Mouse (Mus musculus): ENCODE results near the gene Hic1. TPM values are rescaled to one million over a fixed set of nuclear protein-coding genes. Genes with fewer than 3 reads are reported as not detected.

The Hic1 gene
- polyA plus RNA-seq, 1 experiment from 2014 or later = 4.8 TPM

GRCm38 (mm10) chr11:75164051-75164450, 5.3 kb downstream of the Hic1 start:
- WGBS = 78% methylated on average over 2 of the region's 2 CpGs

GRCm38 (mm10) chr11:75163379-75163778, 5.9 kb downstream of the Hic1 start:
- H3K9me3 ChIP-seq = no peaks in the 10 kb centered on the region
- no peak overlapping the region for H3K27ac ChIP-seq (replicated peaks)
- H3K27me3 ChIP-seq = peaks cover 59% of the 10 kb centered on the region
- no peak overlapping the region for H3K9ac ChIP-seq (replicated peaks)
- H3K36me3 ChIP-seq = peaks cover 50% of the 10 kb centered on the region
- WGBS = 93% methylated on average over 6 of the region's 6 CpGs
- ATAC-seq (ENCODE audit: low FRiP score, low read depth) = no peak
- H3K4me3 ChIP-seq = no peak overlapping the region
- H3K4me1 ChIP-seq = peaks cover 30% of the 10 kb centered on the region
- no peak overlapping the region for H3K4me2 ChIP-seq (replicated peaks)

More at GRCm38 (mm10) chr11:75164051-75164450, 5.3 kb downstream of the Hic1 start:
- H3K27ac ChIP-seq (replicated peaks) = no peak overlapping the region
- H3K4me2 ChIP-seq (replicated peaks) = no peak overlapping the region
- no peak overlapping the region for H3K4me3 ChIP-seq
- no peak overlapping the region for H3K9ac ChIP-seq (replicated peaks)
- peaks cover 66% of the 10 kb centered on the region for H3K27me3 ChIP-seq
- ATAC-seq (ENCODE audit: low FRiP score, low read depth) = no peak
- H3K9me3 ChIP-seq = no peaks in the 10 kb centered on the region
- H3K36me3 ChIP-seq = peaks cover 43% of the 10 kb centered on the region
- peaks cover 37% of the 10 kb centered on the region for H3K4me1 ChIP-seq

GRCm38 (mm10) chr11:75162591-75163080, 6.7 kb downstream of the Hic1 start:
- no peak overlapping the region for H3K9ac ChIP-seq (replicated peaks)
- WGBS = 90% methylated on average over 12 of the region's 12 CpGs
- ATAC-seq (ENCODE audit: low FRiP score, low read depth) = no peak
- H3K4me2 ChIP-seq (replicated peaks) = no peak overlapping the region
- H3K27me3 ChIP-seq = peaks cover 52% of the 10 kb centered on the region
- peaks cover 23% of the 10 kb centered on the region for H3K4me1 ChIP-seq
- H3K36me3 ChIP-seq = peaks cover 54% of the 10 kb centered on the region
- H3K27ac ChIP-seq (replicated peaks) = no peak overlapping the region
- no peak overlapping the region for H3K4me3 ChIP-seq
- H3K9me3 ChIP-seq = no peaks in the 10 kb centered on the region

GRCm38 (mm10) chr11:75161417-75162008, 7.8 kb downstream of the Hic1 start:
- ATAC-seq (ENCODE audit: low FRiP score, low read depth) = no peak
- Histone ChIP-seq H3K27ac (replicated peaks) (no peak overlapping the region), H3K4me3 (no peak overlapping the region), H3K27me3 (peaks cover 40% of the 10 kb centered on the region), H3K9me3 (no peaks in the 10 kb centered on the region), H3K4me2 (replicated peaks) (no peak overlapping the region), H3K4me1 (peaks cover 12% of the 10 kb centered on the region), H3K9ac (replicated peaks) (no peak overlapping the region), H3K36me3 (peaks cover 54% of the 10 kb centered on the region)
- WGBS = 95% methylated on average over 4 of the region's 4 CpGs

GRCm38 (mm10) chr11:75160954-75161353, 8.4 kb downstream of the Hic1 start:
- no peak for ATAC-seq (ENCODE audit: low FRiP score, low read depth)
- H3K27ac ChIP-seq (replicated peaks) = no peak overlapping the region
- peaks cover 6% of the 10 kb centered on the region for H3K4me1 ChIP-seq
- no peak overlapping the region for H3K9ac ChIP-seq (replicated peaks)
- peaks cover 35% of the 10 kb centered on the region for H3K27me3 ChIP-seq
- no peak overlapping the region for H3K4me3 ChIP-seq
- 79% methylated on average over 7 of the region's 7 CpGs for WGBS
- H3K9me3 ChIP-seq = no peaks in the 10 kb centered on the region
- peaks cover 54% of the 10 kb centered on the region for H3K36me3 ChIP-seq
- no peak overlapping the region for H3K4me2 ChIP-seq (replicated peaks)

- H3K9me3 ChIP-seq = no peaks in the 10 kb centered on the region
- H3K4me3 ChIP-seq = no peak overlapping the region
- no peak for ATAC-seq (ENCODE audit: low FRiP score, low read depth)
- no peak overlapping the region for H3K9ac ChIP-seq (replicated peaks)
- no peaks in the 10 kb centered on the region for H3K4me1 ChIP-seq
- no peak overlapping the region for H3K27ac ChIP-seq (replicated peaks)
- H3K27me3 ChIP-seq = peaks cover 21% of the 10 kb centered on the region
- WGBS = 63% methylated on average over 2 of the region's 2 CpGs
- H3K4me2 ChIP-seq (replicated peaks) = no peak overlapping the region
- H3K36me3 ChIP-seq = peaks cover 54% of the 10 kb centered on the region
Measured at GRCm38 (mm10) chr11:75159564-75159963, 9.8 kb downstream of the Hic1 start.

GRCm38 (mm10) chr11:75158432-75158831, 10.9 kb downstream of the Hic1 start:
- Histone ChIP-seq H3K36me3 (peaks cover 52% of the 10 kb centered on the region), H3K4me2 (replicated peaks) (no peak overlapping the region), H3K9ac (replicated peaks) (no peak overlapping the region), H3K9me3 (no peaks in the 10 kb centered on the region), H3K4me1 (no peaks in the 10 kb centered on the region), H3K27ac (replicated peaks) (no peak overlapping the region), H3K27me3 (peaks cover 10% of the 10 kb centered on the region), H3K4me3 (no peak overlapping the region)
- 94% methylated on average over 14 of the region's 14 CpGs for WGBS
- no peak for ATAC-seq (ENCODE audit: low FRiP score, low read depth)

GRCm38 (mm10) chr11:75157901-75158300, 11.4 kb downstream of the Hic1 start:
- Histone ChIP-seq H3K27me3 (peaks cover 4% of the 10 kb centered on the region), H3K4me2 (replicated peaks) (no peak overlapping the region), H3K27ac (replicated peaks) (no peak overlapping the region), H3K4me3 (no peak overlapping the region), H3K9ac (replicated peaks) (no peak overlapping the region), H3K9me3 (no peaks in the 10 kb centered on the region), H3K4me1 (no peaks in the 10 kb centered on the region), H3K36me3 (peaks cover 46% of the 10 kb centered on the region)
- 56% methylated on average over 2 of the region's 2 CpGs for WGBS
- no peak for ATAC-seq (ENCODE audit: low FRiP score, low read depth)

GRCm38 (mm10) chr11:75157037-75157436, 12.3 kb downstream of the Hic1 start:
- H3K27ac ChIP-seq (replicated peaks) = no peak overlapping the region

GRCm38 (mm10) chr11:75156416-75156815, 12.9 kb downstream of the Hic1 start:
- no peaks in the 10 kb centered on the region for H3K9me3 ChIP-seq
- 77% methylated on average over 5 of the region's 5 CpGs for WGBS
- H3K4me3 ChIP-seq = no peak overlapping the region
- no peak overlapping the region for H3K27ac ChIP-seq (replicated peaks)
- H3K36me3 ChIP-seq = peaks cover 31% of the 10 kb centered on the region
- no peak overlapping the region for H3K9ac ChIP-seq (replicated peaks)
- H3K4me2 ChIP-seq (replicated peaks) = no peak overlapping the region
- no peak for ATAC-seq (ENCODE audit: low FRiP score, low read depth)
- no peaks in the 10 kb centered on the region for H3K4me1 ChIP-seq
- H3K27me3 ChIP-seq = no peaks in the 10 kb centered on the region

More at GRCm38 (mm10) chr11:75157037-75157436, 12.3 kb downstream of the Hic1 start:
- WGBS = 79% methylated on average over 4 of the region's 4 CpGs
- ATAC-seq (ENCODE audit: low FRiP score, low read depth) = no peak
- Histone ChIP-seq H3K4me3 (no peak overlapping the region), H3K27me3 (no peaks in the 10 kb centered on the region), H3K4me2 (replicated peaks) (no peak overlapping the region), H3K9me3 (no peaks in the 10 kb centered on the region), H3K4me1 (no peaks in the 10 kb centered on the region), H3K9ac (replicated peaks) (no peak overlapping the region), H3K36me3 (peaks cover 38% of the 10 kb centered on the region)

GRCm38 (mm10) chr11:75155985-75156384, 13.3 kb downstream of the Hic1 start:
- H3K27ac ChIP-seq (replicated peaks) = no peak overlapping the region

GRCm38 (mm10) chr11:75154053-75154585, 15.2 kb downstream of the Hic1 start:
- Histone ChIP-seq H3K9me3 (no peaks in the 10 kb centered on the region), H3K9ac (replicated peaks) (no peak overlapping the region)
- WGBS = 79% methylated on average over 6 of the region's 6 CpGs

More at GRCm38 (mm10) chr11:75155985-75156384, 13.3 kb downstream of the Hic1 start:
- no peak overlapping the region for H3K4me3 ChIP-seq
- no peaks in the 10 kb centered on the region for H3K9me3 ChIP-seq
- H3K4me1 ChIP-seq = no peaks in the 10 kb centered on the region
- no peak overlapping the region for H3K4me2 ChIP-seq (replicated peaks)
- H3K36me3 ChIP-seq = peaks cover 29% of the 10 kb centered on the region; the same call in 1 of the 2 replicates
- no peak for ATAC-seq (ENCODE audit: low FRiP score, low read depth)
- H3K27me3 ChIP-seq = no peaks in the 10 kb centered on the region
- no peak overlapping the region for H3K9ac ChIP-seq (replicated peaks)
- WGBS = 80% methylated on average over 6 of the region's 6 CpGs

More at GRCm38 (mm10) chr11:75154053-75154585, 15.2 kb downstream of the Hic1 start:
- Histone ChIP-seq H3K27ac (replicated peaks) (no peak overlapping the region), H3K4me1 (no peaks in the 10 kb centered on the region), H3K27me3 (no peaks in the 10 kb centered on the region), H3K36me3 (peaks cover 25% of the 10 kb centered on the region; the same call in 1 of the 2 replicates), H3K4me3 (no peak overlapping the region), H3K4me2 (replicated peaks) (no peak overlapping the region)
- ATAC-seq (ENCODE audit: low FRiP score, low read depth) = no peak
